Mouse (Mus musculus) intestine, embryonic 14.5 days (tissue): ENCODE results near the gene Adarb2. TPM values are rescaled to one million over a fixed set of nuclear protein-coding genes. Genes with fewer than 3 reads are reported as not detected.
A peak's percentile ranks its signal among the peaks of the same experiment; 100 is the strongest.

ENCODE experiments used
- ATAC-seq: fragments of 200-750 bp; cut with Nextera tagmentation; replicated peaks from 2 replicates; pipeline ENCODE4 v1.8.0; 2017; ENCODE audit warnings: low read depth, moderate number of reproducible peaks, moderate TSS enrichment, moderate library complexity; ENCODE audit not compliant: low FRiP score, low TSS enrichment
- DNase-seq: peaks from one replicate; pipeline ENCODE4 v3.0.0-alpha.2; 2018; ENCODE audit warnings: low spot score
- H3K27ac ChIP-seq: fragments of 300-500 bp; sonication (generic); 2 replicates; pipeline ENCODE4 v1.5.1; 2014; ENCODE audit warnings: low read depth, mild to moderate bottlenecking, control low read depth
- H3K27me3 ChIP-seq: fragments of 300-500 bp; sonication (generic); replicated peaks from 2 replicates; pipeline ENCODE4 v1.6.1; 2014; ENCODE audit warnings: low read length, control low read depth; ENCODE audit not compliant: control insufficient read depth, insufficient read depth
- H3K36me3 ChIP-seq: fragments of 300-500 bp; sonication (generic); 2 replicates; pipeline ENCODE4 v1.6.1; 2014; ENCODE audit warnings: low read length, control low read depth; ENCODE audit not compliant: control insufficient read depth, insufficient read depth
- H3K4me1 ChIP-seq: fragments of 300-500 bp; sonication (generic); replicated peaks from 2 replicates; pipeline ENCODE4 v1.6.1; 2014; ENCODE audit warnings: low read length, control low read depth, mixed read lengths; ENCODE audit not compliant: control insufficient read depth, insufficient read depth
- H3K4me2 ChIP-seq: fragments of 300-500 bp; sonication (generic); 2 replicates; pipeline ENCODE4 v1.6.1; 2014; ENCODE audit warnings: low read length
- H3K4me3 ChIP-seq: fragments of 300-500 bp; sonication (generic); 2 replicates; pipeline ENCODE4 v1.5.1; 2014; ENCODE audit warnings: low read depth, low read length, control low read depth, mixed read lengths
- H3K9ac ChIP-seq: fragments of 300-500 bp; sonication (generic); 2 replicates; pipeline ENCODE4 v1.6.1; 2014; ENCODE audit warnings: mild to moderate bottlenecking, low read length
- H3K9me3 ChIP-seq: fragments of 300-500 bp; sonication (generic); 2 replicates; pipeline ENCODE4 v1.6.1; 2016; ENCODE audit warnings: low read length, control low read depth; ENCODE audit not compliant: control insufficient read depth
- WGBS: fragments of 180-500 bp; shearing (Covaris S2); extraction: QIAGEN DNeasy Blood & Tissue Kit; methylation state at CpG from one replicate; pipeline ENCODE4 v1.1.7; 2014; 5-methylcytosine and 5-hydroxymethylcytosine counted together
- polyA plus RNA-seq: library from polyadenylated mRNA; unstranded; fragments of >200 nt; fragmentation: Nextera tagmentation; extraction: Ambion mirVana; gene quantifications from 2 replicates; pipeline ENCODE4 v1.2.1, GENCODE M21; 2014

Adarb2 gene
- polyA plus RNA-seq, 1 experiment from 2014 or later, result 1.7 TPM

- Histone ChIP-seq H3K36me3 (no peaks in the 10 kb centered on the region), H3K9me3 (no peaks in the 10 kb centered on the region), H3K9ac (no peak overlapping the region), H3K27ac (no peak overlapping the region), H3K4me2 (no peak overlapping the region), H3K4me1 (no peaks in the 10 kb centered on the region; the same call in 1 of the 2 replicates), H3K27me3 (no peaks in the 10 kb centered on the region), H3K4me3 (no peak overlapping the region)
- ATAC-seq (peak; percentile 81), DNase-seq (peak; percentile 56)
- 21% methylated on average over 6 of the region's 6 CpGs for WGBS
Observed at GRCm38 (mm10) chr13:8406020-8406419, 203.4 kb downstream of the Adarb2 start.

GRCm38 (mm10) chr13:8410353-8411318 is 208.0 kb downstream of the Adarb2 start:
- DNase-seq (no peak), ATAC-seq (no peak)
- Histone ChIP-seq H3K27me3 (no peaks in the 10 kb centered on the region), H3K27ac (no peak overlapping the region), H3K4me3 (no peak overlapping the region), H3K9me3 (no peaks in the 10 kb centered on the region), H3K36me3 (no peaks in the 10 kb centered on the region), H3K4me2 (no peak overlapping the region), H3K4me1 (no peaks in the 10 kb centered on the region; the same call in 1 of the 2 replicates), H3K9ac (no peak overlapping the region)
- WGBS, result 85% methylated on average over 5 of the region's 5 CpGs

DNA sequence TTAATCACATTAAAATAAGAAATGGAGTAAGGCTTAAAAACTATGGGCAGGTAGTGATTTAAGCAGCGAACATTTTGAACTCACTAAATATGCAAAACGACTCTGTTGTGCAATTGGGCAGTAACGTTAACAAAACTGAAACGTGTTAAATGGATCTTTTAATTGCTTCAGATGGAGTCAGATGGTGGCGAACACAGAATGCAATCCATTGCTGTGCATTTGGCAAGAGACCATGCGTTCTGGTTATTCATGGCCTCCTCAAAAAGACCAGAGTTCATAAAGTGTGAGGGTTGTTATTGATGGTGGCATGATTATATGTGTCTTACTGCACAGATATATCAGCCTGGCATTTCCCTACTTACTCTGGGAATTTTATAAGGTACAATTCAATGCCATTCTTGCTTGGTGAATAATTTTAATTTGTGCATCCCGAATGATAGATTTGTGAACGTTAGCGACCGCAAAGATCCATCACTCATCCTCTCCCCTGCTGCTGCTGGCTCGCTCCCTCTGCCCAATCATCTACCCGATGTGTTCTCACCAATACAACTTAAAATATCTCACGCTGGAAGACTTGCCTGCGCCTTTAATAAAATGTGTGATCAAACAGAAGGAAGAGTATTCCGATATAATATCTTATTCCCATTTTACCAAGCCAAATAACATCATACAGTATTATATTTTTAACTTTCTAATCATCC is 221.5 kb downstream of the Adarb2 start:
- H3K9ac ChIP-seq, result no peak overlapping the region
- ATAC-seq (no peak), DNase-seq (no peak)
- H3K27ac ChIP-seq, result no peak overlapping the region
- H3K36me3 ChIP-seq, result no peaks in the 10 kb centered on the region
- H3K4me3 ChIP-seq, result no peak overlapping the region
- H3K4me2 ChIP-seq, result no peak overlapping the region
- no peaks in the 10 kb centered on the region for H3K27me3 ChIP-seq
- H3K9me3 ChIP-seq, result no peaks in the 10 kb centered on the region
- H3K4me1 ChIP-seq, result no peaks in the 10 kb centered on the region
- 88% methylated on average over 15 of the region's 15 CpGs for WGBS

- H3K4me3 ChIP-seq, result no peak overlapping the region
- no peak overlapping the region for H3K4me2 ChIP-seq
- no peaks in the 10 kb centered on the region for H3K9me3 ChIP-seq
- H3K27ac ChIP-seq, result no peak overlapping the region
- no peaks in the 10 kb centered on the region for H3K4me1 ChIP-seq
- no peak for DNase-seq
- WGBS, result 88% methylated on average over 4 of the region's 4 CpGs
- no peaks in the 10 kb centered on the region for H3K27me3 ChIP-seq
- no peaks in the 10 kb centered on the region for H3K36me3 ChIP-seq
- no peak for ATAC-seq
- H3K9ac ChIP-seq, result no peak overlapping the region
Observed at GRCm38 (mm10) chr13:8439188-8439835, 236.6 kb downstream of the Adarb2 start.

GRCm38 (mm10) chr13:8445415-8445814 is 242.7 kb downstream of the Adarb2 start:
- no peaks in the 10 kb centered on the region for H3K9me3 ChIP-seq
- ATAC-seq (no peak), DNase-seq (no peak)
- no peak overlapping the region for H3K27ac ChIP-seq
- no peaks in the 10 kb centered on the region for H3K4me1 ChIP-seq
- H3K4me3 ChIP-seq, result no peak overlapping the region
- no peaks in the 10 kb centered on the region for H3K36me3 ChIP-seq
- H3K27me3 ChIP-seq, result no peaks in the 10 kb centered on the region
- H3K4me2 ChIP-seq, result no peak overlapping the region
- WGBS, result 76% methylated on average over 2 of the region's 2 CpGs
- no peak overlapping the region for H3K9ac ChIP-seq

- no peaks in the 10 kb centered on the region for H3K27me3 ChIP-seq
- no peak overlapping the region for H3K4me3 ChIP-seq
- H3K36me3 ChIP-seq, result no peaks in the 10 kb centered on the region
- H3K4me1 ChIP-seq, result no peaks in the 10 kb centered on the region
- no peaks in the 10 kb centered on the region for H3K9me3 ChIP-seq
- no peak overlapping the region for H3K4me2 ChIP-seq
- DNase-seq (no peak), ATAC-seq (no peak)
- 39% methylated on average over 8 of the region's 8 CpGs for whole genome bisulfite sequencing
- no peak overlapping the region for H3K27ac ChIP-seq
- H3K9ac ChIP-seq, result no peak overlapping the region
Observed at GRCm38 (mm10) chr13:8448192-8448879, 245.7 kb downstream of the Adarb2 start.

GRCm38 (mm10) chr13:8451581-8451980 is 248.9 kb downstream of the Adarb2 start:
- H3K27ac ChIP-seq, result no peak overlapping the region
- ATAC-seq (no peak), DNase-seq (no peak)
- no peaks in the 10 kb centered on the region for H3K9me3 ChIP-seq
- no peak overlapping the region for H3K9ac ChIP-seq
- H3K27me3 ChIP-seq, result no peaks in the 10 kb centered on the region
- 84% methylated on average over 4 of the region's 4 CpGs for WGBS
- no peaks in the 10 kb centered on the region for H3K36me3 ChIP-seq
- no peaks in the 10 kb centered on the region for H3K4me1 ChIP-seq
- H3K4me3 ChIP-seq, result no peak overlapping the region
- no peak overlapping the region for H3K4me2 ChIP-seq

GRCm38 (mm10) chr13:8456886-8457285 is 254.2 kb downstream of the Adarb2 start:
- Histone ChIP-seq H3K4me1 (no peaks in the 10 kb centered on the region), H3K27ac (no peak overlapping the region), H3K27me3 (no peaks in the 10 kb centered on the region), H3K36me3 (no peaks in the 10 kb centered on the region), H3K9me3 (no peaks in the 10 kb centered on the region), H3K9ac (no peak overlapping the region), H3K4me3 (no peak overlapping the region), H3K4me2 (no peak overlapping the region)
- DNase-seq, result no peak
- ATAC-seq, result no peak
- 66% methylated on average over 3 of the region's 3 CpGs for WGBS
